In the genomic region with DNA sequence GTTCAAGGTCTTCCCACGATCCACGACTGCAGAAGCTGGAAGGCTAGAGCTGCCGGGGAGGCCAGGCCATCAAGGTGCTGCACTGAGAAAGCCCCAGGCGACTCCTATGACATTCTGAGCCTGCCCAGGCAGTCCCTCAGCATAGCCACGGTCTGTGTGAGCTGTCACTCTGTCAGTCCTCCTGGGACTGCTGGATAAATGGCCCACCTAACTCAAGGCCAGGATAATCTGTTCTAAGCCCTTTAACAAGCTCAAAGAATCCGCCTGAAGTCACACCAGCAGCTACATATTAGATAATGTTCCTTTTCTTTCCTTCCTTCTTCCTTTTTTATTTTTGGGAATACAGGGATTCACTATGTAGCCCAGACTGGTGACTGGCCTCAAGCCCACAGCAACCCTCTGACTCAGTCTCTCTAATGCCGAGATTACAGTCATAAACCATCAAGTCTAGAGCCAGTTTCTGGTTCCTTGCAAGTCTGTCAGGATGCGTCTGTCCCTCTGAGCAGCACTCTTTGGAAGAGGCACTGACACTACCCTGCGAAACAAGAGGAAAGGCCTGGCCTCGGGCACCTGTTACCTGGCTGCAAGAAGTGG, we compare ENCODE assay signal across 21 mouse cellular contexts. TPM values are rescaled to one million over a fixed set of nuclear protein-coding genes. Genes with fewer than 3 reads are reported as not detected.
DNase-seq lines count a peak whose midpoint lies in the region; ATAC-seq and TF ChIP-seq lines count a peak whose summit lies in the region.
"Had no signal": no experiment of that assay in that cellular context is flagged by ENCODE, and none has a peak within 500 bp of the region (broad histone marks: within the 10 kb centered on the region; RNA-seq: fewer than 3 reads in every experiment).

No protein-coding gene starts in this region.

- ATAC-seq in liver, embryonic 12.5 days: no peak
- no peak for ATAC-seq in liver, postnatal 0 days
- ATAC-seq in megakaryocyte progenitor cell, adult 5-6 weeks (replicated peaks; ENCODE audit: poor library complexity): 0 out of 2 replicates have a peak, but pooled peaks have one; percentile 3
- no peak for ATAC-seq in granulocyte monocyte progenitor cell, adult 5-6 weeks (replicated peaks; ENCODE audit: poor library complexity, severe bottlenecking)
- ATAC-seq: forebrain, embryonic 15.5 days had no signal

- no peak overlapping the region for H3K9ac ChIP-seq in liver, embryonic 12.5 days
- no peak overlapping the region for H3K9ac ChIP-seq in liver, postnatal 0 days (replicated peaks)
- H3K9ac ChIP-seq: embryonic facial prominence, embryonic 12.5 days; forebrain, embryonic 15.5 days; heart, embryonic 13.5 days; hindbrain, embryonic 14.5 days; limb, embryonic 13.5 days; lung, embryonic 15.5 days; neural tube, embryonic 15.5 days had no signal

- H3K4me3 ChIP-seq in liver, embryonic 12.5 days: no peak overlapping the region
- H3K4me3 ChIP-seq in liver, postnatal 0 days (ENCODE audit: low read depth, low read length): no peak overlapping the region
- no peak overlapping the region for H3K4me3 ChIP-seq in embryonic facial prominence, embryonic 10.5 days
- H3K4me3 ChIP-seq: embryonic facial prominence, embryonic 12.5 days; forebrain, embryonic 15.5 days; heart, embryonic 13.5 days; limb, embryonic 13.5 days; lung, embryonic 15.5 days; neural tube, embryonic 15.5 days had no signal

- H3K4me2 ChIP-seq in liver, embryonic 12.5 days: 0 out of 2 replicates have a peak overlapping the region, but pooled peaks have one; percentile 0
- H3K4me2 ChIP-seq in liver, postnatal 0 days (ENCODE audit: low read depth, low read length): no peak overlapping the region
- H3K4me2 ChIP-seq: embryonic facial prominence, embryonic 12.5 days; forebrain, embryonic 15.5 days; heart, embryonic 13.5 days; hindbrain, embryonic 14.5 days; limb, embryonic 13.5 days; lung, embryonic 15.5 days; neural tube, embryonic 15.5 days had no signal

- no peak for TF ChIP-seq CTCF in liver, postnatal 0 days (IDR thresholded peaks at IDR 0.05; ENCODE audit: low read depth)

- no peaks in the 10 kb centered on the region for H3K27me3 ChIP-seq in liver, embryonic 12.5 days (replicated peaks)
- no peaks in the 10 kb centered on the region for H3K27me3 ChIP-seq in liver, postnatal 0 days (ENCODE audit: insufficient read depth, low read length)
- no peaks in the 10 kb centered on the region for H3K27me3 ChIP-seq in embryonic facial prominence, embryonic 10.5 days (replicated peaks; ENCODE audit: low read depth, poor library complexity, severe bottlenecking)
- H3K27me3 ChIP-seq: CH12.LX; embryonic facial prominence, embryonic 12.5 days; forebrain, embryonic 15.5 days; heart, embryonic 13.5 days; limb, embryonic 13.5 days; lung, embryonic 15.5 days; neural tube, embryonic 15.5 days had no signal

- peaks cover 61% of the 10 kb centered on the region for H3K4me1 ChIP-seq in liver, embryonic 12.5 days
- H3K4me1 ChIP-seq in liver, postnatal 0 days (ENCODE audit: insufficient read depth): peaks cover 7% of the 10 kb centered on the region
- peaks cover 40% of the 10 kb centered on the region for H3K4me1 ChIP-seq in embryonic facial prominence, embryonic 10.5 days
- H3K4me1 ChIP-seq: forebrain, embryonic 15.5 days had no signal

- peaks cover 7% of the 10 kb centered on the region; the same call in 1 of the 2 replicates for H3K36me3 ChIP-seq in liver, embryonic 12.5 days
- 0 out of 2 replicates have a peak, but pooled peaks cover 3% of the 10 kb centered on the region for H3K36me3 ChIP-seq in liver, postnatal 0 days (replicated peaks; ENCODE audit: insufficient read depth, low read length)
- H3K36me3 ChIP-seq in embryonic facial prominence, embryonic 10.5 days (replicated peaks): no peaks in the 10 kb centered on the region
- H3K36me3 ChIP-seq: embryonic facial prominence, embryonic 12.5 days; forebrain, embryonic 15.5 days; limb, embryonic 13.5 days; lung, embryonic 15.5 days; neural tube, embryonic 15.5 days had no signal

- no peaks in the 10 kb centered on the region for H3K9me3 ChIP-seq in liver, embryonic 12.5 days (replicated peaks)
- H3K9me3 ChIP-seq in liver, postnatal 0 days (ENCODE audit: low read length): no peaks in the 10 kb centered on the region
- no peaks in the 10 kb centered on the region for H3K9me3 ChIP-seq in embryonic facial prominence, embryonic 10.5 days
- H3K9me3 ChIP-seq: embryonic facial prominence, embryonic 12.5 days; forebrain, embryonic 15.5 days; heart, embryonic 13.5 days; limb, embryonic 13.5 days; lung, embryonic 15.5 days; neural tube, embryonic 15.5 days had no signal

- no peak for DNase-seq in liver, postnatal 0 days
- DNase-seq in 416B (ENCODE audit: low read depth): peak; percentile 28
- peak; percentile 39 for DNase-seq in brain, adult 2 months (ENCODE audit: low read depth, low spot score)
- no peak for DNase-seq in embryonic facial prominence, embryonic 10.5 days (ENCODE audit: low spot score)
- DNase-seq: cerebellum, adult 9-10 months; kidney, adult 9 months; kidney, postnatal 25 days; midbrain, embryonic 14.5 days; right cerebral cortex, postnatal 4 days had no signal

- no peak for TF ChIP-seq EP300 in liver, postnatal 0 days (IDR thresholded peaks at IDR 0.05; ENCODE audit: low read depth)

- peak overlapping the region; percentile 37; the same call in 1 of the 2 replicates for H3K27ac ChIP-seq in liver, embryonic 12.5 days
- no peak overlapping the region for H3K27ac ChIP-seq in liver, postnatal 0 days (ENCODE audit: low read depth)
- no peak overlapping the region for H3K27ac ChIP-seq in embryonic facial prominence, embryonic 10.5 days (replicated peaks)
- H3K27ac ChIP-seq: embryonic facial prominence, embryonic 12.5 days; forebrain, embryonic 15.5 days; heart, embryonic 13.5 days; hindbrain, embryonic 14.5 days; limb, embryonic 13.5 days; lung, embryonic 15.5 days; macrophage; neural tube, embryonic 15.5 days had no signal

- WGBS in liver, embryonic 12.5 days (ENCODE audit: insufficient replicate concordance): 50% methylated on average over 10 of the region's 10 CpGs
- 59% methylated on average over 10 of the region's 10 CpGs for WGBS in liver, postnatal 0 days (ENCODE audit: insufficient replicate concordance)
- WGBS in embryonic facial prominence, embryonic 10.5 days: 74% methylated on average over 10 of the region's 10 CpGs

RNA-seq across cellular contexts. Expression of a gene that starts 15.4 kb away (rescaled TPM):
- 11.3 and 11.7 TPM in 2 replicates for polyA plus RNA-seq in liver, embryonic 12.5 days (2016; fragmentation: Nextera tagmentation; extraction: Ambion mirVana)
- 9.9 and 11.3 TPM in 2 replicates for polyA plus RNA-seq in liver, postnatal 0 days (2015; fragmentation: Nextera tagmentation; extraction: Ambion mirVana)
- total RNA-seq in megakaryocyte progenitor cell, adult 5-6 weeks (2015): 48.2 and 52.8 TPM in 2 replicates
- total RNA-seq in megakaryocyte progenitor cell, adult 5-6 weeks (2017): 77.8 and 78.5 TPM in 2 replicates
- 6.8 and 7.5 TPM in 2 replicates for polyA plus RNA-seq in embryonic facial prominence, embryonic 10.5 days (2016; fragmentation: Nextera tagmentation; extraction: Ambion mirVana)
- 73.6 and 80.2 TPM in 2 replicates for total RNA-seq in granulocyte monocyte progenitor cell, adult 5-6 weeks (2014; fragmentation: Nextera tagmentation)
- total RNA-seq in granulocyte monocyte progenitor cell, adult 5-6 weeks (2017): 77.5 and 84.3 TPM in 2 replicates

Comparison
In these comparisons a context has a peak if more than half of its experiments do, and no peak if none do; other contexts are left out.
1. DNase-seq: peak in 416B (single experiment) and brain, adult 2 months (single experiment); none in liver, postnatal 0 days (single experiment) and embryonic facial prominence, embryonic 10.5 days (single experiment).